Mouse (Mus musculus) lung, postnatal 0 days (tissue): ENCODE results near the gene Jdp2.

Experiments used
- CTCF ChIP-seq: IDR thresholded peaks from 2 replicates; pipeline ENCODE4 v1.5.1; 2016; ENCODE audit warnings: antibody characterized with exemption, mild to moderate bottlenecking
- EP300 ChIP-seq: IDR thresholded peaks from 2 replicates; pipeline ENCODE4 v1.6.1; 2016; ENCODE audit warnings: antibody characterized with exemption, mild to moderate bottlenecking, control low read depth

- TF ChIP-seq CTCF (no peak), EP300 (no peak)
Measured at GRCm38 (mm10) chr12:85641564-85641931, 42.7 kb downstream of the Jdp2 start.
